Mouse (Mus musculus) spleen, adult 2 months (tissue): ENCODE data around the gene Fyb. TPM values are rescaled to one million over a fixed set of nuclear protein-coding genes. Genes with fewer than 3 reads are reported as not detected.

Source experiments
- DNase-seq, 2 experiments: peaks; one replicate each; pipeline versions ENCODE4 v3.0.0 to v3.0.0-alpha.2; 2012 to 2021; ENCODE audit warnings: low spot score in 2 of 2, low read depth in 1 of 2
- H3K27ac ChIP-seq: fragments of 200-500 bp; 2 replicates; pipeline ENCODE4 v1.5.1; 2012; ENCODE audit warnings: low read length, inconsistent platforms; ENCODE audit not compliant: insufficient read depth
- H3K27me3 ChIP-seq: fragments of 200-500 bp; 2 replicates; pipeline ENCODE4 v1.6.1; 2012; ENCODE audit warnings: mild to moderate bottlenecking, moderate library complexity, low read length, inconsistent platforms; ENCODE audit not compliant: control insufficient read depth, insufficient read depth
- H3K36me3 ChIP-seq: fragments of 200-500 bp; 2 replicates; pipeline ENCODE4 v1.6.1; 2012; ENCODE audit warnings: mild to moderate bottlenecking, low read length, inconsistent platforms; ENCODE audit not compliant: control insufficient read depth, insufficient read depth
- H3K4me1 ChIP-seq: fragments of 200-500 bp; 2 replicates; pipeline ENCODE4 v1.6.1; 2011; ENCODE audit warnings: inconsistent platforms; ENCODE audit not compliant: control insufficient read depth, insufficient read depth, insufficient read length
- H3K4me3 ChIP-seq: fragments of 200-500 bp; 2 replicates; pipeline ENCODE4 v1.5.1; 2011; ENCODE audit warnings: mild to moderate bottlenecking, inconsistent platforms; ENCODE audit not compliant: insufficient read depth, insufficient read length; ENCODE audit errors: extremely low read depth
- CTCF ChIP-seq: fragments of 200-500 bp; IDR thresholded peaks from 2 replicates; pipeline ENCODE4 v1.5.1; 2011; ENCODE audit warnings: mild to moderate bottlenecking, inconsistent platforms; ENCODE audit not compliant: insufficient read depth, insufficient read length, insufficient replicate concordance; ENCODE audit errors: extremely low read depth
- POLR2A ChIP-seq: fragments of 200-500 bp; IDR thresholded peaks from 2 replicates; pipeline ENCODE4 v1.6.1; 2011; ENCODE audit warnings: low read depth, low read length, inconsistent platforms
- WGBS: fragments of 180-500 bp; shearing (Covaris S2); methylation state at CpG from one replicate; pipeline ENCODE4 v1.1.7; 2018; 5-methylcytosine and 5-hydroxymethylcytosine counted together
- polyA plus RNA-seq: library from polyadenylated mRNA; depleted of rRNA; stranded (reverse); fragments of >200 nt; gene quantifications from 2 replicates; pipeline ENCODE4 v1.2.3, GENCODE M21; 2012

Gene Fyb
- polyA plus RNA-seq, 1 experiment = 35.3 TPM

GRCm38 (mm10) chr15:6661951-6662350 is 139.3 kb downstream of the Fyb start:
- no peak for DNase-seq
- H3K36me3 ChIP-seq = peaks cover 3% of the 10 kb centered on the region; the same call in 1 of the 2 replicates

GRCm38 (mm10) chr15:6663991-6664390 is 141.3 kb downstream of the Fyb start:
- peaks cover 3% of the 10 kb centered on the region; the same call in 1 of the 2 replicates for H3K36me3 ChIP-seq
- H3K27me3 ChIP-seq = no peaks in the 10 kb centered on the region
- H3K4me3 ChIP-seq = no peak overlapping the region
- H3K4me1 ChIP-seq = no peaks in the 10 kb centered on the region
- TF ChIP-seq CTCF (no peak), POLR2A (no peak)
- H3K27ac ChIP-seq = no peak overlapping the region
- 85% methylated on average over 7 of the region's 7 CpGs for WGBS
- DNase-seq = no peak

More at GRCm38 (mm10) chr15:6661951-6662350, 139.3 kb downstream of the Fyb start:
- H3K4me1 ChIP-seq = no peaks in the 10 kb centered on the region
- H3K27ac ChIP-seq = no peak overlapping the region
- no peak overlapping the region for H3K4me3 ChIP-seq
- no peak for TF ChIP-seq POLR2A
- no peak for TF ChIP-seq CTCF
- H3K27me3 ChIP-seq = no peaks in the 10 kb centered on the region
- WGBS = 89% methylated on average over 3 of the region's 3 CpGs

- TF ChIP-seq POLR2A (no peak), CTCF (no peak)
- Histone ChIP-seq H3K4me1 (no peaks in the 10 kb centered on the region), H3K27ac (no peak overlapping the region), H3K36me3 (peaks cover 3% of the 10 kb centered on the region; the same call in 1 of the 2 replicates), H3K27me3 (no peaks in the 10 kb centered on the region), H3K4me3 (no peak overlapping the region)
- 71% methylated on average over 5 of the region's 5 CpGs for WGBS
- no peak for DNase-seq
Measured at GRCm38 (mm10) chr15:6666072-6666471, 143.4 kb downstream of the Fyb start.

GRCm38 (mm10) chr15:6668793-6669437 is 146.3 kb downstream of the Fyb start:
- TF ChIP-seq POLR2A (no peak), CTCF (no peak)
- no peak overlapping the region for H3K4me3 ChIP-seq
- H3K27ac ChIP-seq = no peak overlapping the region
- no peaks in the 10 kb centered on the region for H3K36me3 ChIP-seq
- H3K4me1 ChIP-seq = no peaks in the 10 kb centered on the region
- WGBS = 72% methylated on average over 14 of the region's 14 CpGs
- DNase-seq = no peak
- H3K27me3 ChIP-seq = no peaks in the 10 kb centered on the region

GRCm38 (mm10) chr15:6678479-6678878 is 155.8 kb downstream of the Fyb start:
- Histone ChIP-seq H3K36me3 (no peaks in the 10 kb centered on the region), H3K27ac (no peak overlapping the region), H3K4me1 (no peaks in the 10 kb centered on the region), H3K4me3 (no peak overlapping the region), H3K27me3 (no peaks in the 10 kb centered on the region)
- no peak for TF ChIP-seq POLR2A
- TF ChIP-seq CTCF = no peak
- WGBS = 82% methylated on average over 2 of the region's 2 CpGs
- DNase-seq = no peak

- DNase-seq = peak in 1 of 2 experiments; percentile 16
- Histone ChIP-seq H3K27ac (no peak overlapping the region), H3K4me3 (no peak overlapping the region), H3K36me3 (no peaks in the 10 kb centered on the region), H3K4me1 (no peaks in the 10 kb centered on the region), H3K27me3 (0 out of 2 replicates have a peak, but pooled peaks cover 3% of the 10 kb centered on the region)
- TF ChIP-seq POLR2A (no peak), CTCF (peak; percentile 36; the same call in 1 of the 2 replicates)
- WGBS = 39% methylated on average over 2 of the region's 2 CpGs
Measured at GRCm38 (mm10) chr15:6702164-6702563, 179.5 kb downstream of the Fyb start.

- H3K36me3 ChIP-seq = no peaks in the 10 kb centered on the region
- 8% methylated on average over 7 of the region's 7 CpGs for WGBS
- TF ChIP-seq CTCF = no peak
- no peak for TF ChIP-seq POLR2A
- peaks cover 2% of the 10 kb centered on the region; the same call in 1 of the 2 replicates for H3K4me1 ChIP-seq
- peak; percentile 23 to 54 for DNase-seq
- H3K27me3 ChIP-seq = 0 out of 2 replicates have a peak, but pooled peaks cover 6% of the 10 kb centered on the region
- H3K27ac ChIP-seq = peak overlapping the region; percentile 5; the same call in 1 of the 2 replicates
- peak overlapping the region; percentile 43 for H3K4me3 ChIP-seq
Measured at GRCm38 (mm10) chr15:6705351-6705901, 182.8 kb downstream of the Fyb start.
